Mouse (Mus musculus) MEL (cell line): ENCODE data around the gene Man2b2.

Experiments
- CTCF ChIP-seq, 3 experiments: IDR thresholded peaks in 2 of 3; conservative IDR thresholded peaks in 1 of 3; 2 replicates each; pipeline ENCODE4 v1.5.1; 2011 to 2012; ENCODE audit warnings: low read length in 3 of 3, low read depth in 2 of 3, mild to moderate bottlenecking in 2 of 3, improper control_type of control experiment in 1 of 3, inconsistent platforms in 1 of 3, mixed read lengths in 1 of 3, moderate library complexity in 1 of 3; ENCODE audit not compliant: control insufficient read depth in 1 of 3, insufficient read depth in 1 of 3, poor library complexity in 1 of 3, severe bottlenecking in 1 of 3
- POLR2AphosphoS2 ChIP-seq: IDR thresholded peaks from 2 replicates; pipeline ENCODE4 v1.6.1; 2011; ENCODE audit warnings: low read length, improper control_type of control experiment

DNA sequence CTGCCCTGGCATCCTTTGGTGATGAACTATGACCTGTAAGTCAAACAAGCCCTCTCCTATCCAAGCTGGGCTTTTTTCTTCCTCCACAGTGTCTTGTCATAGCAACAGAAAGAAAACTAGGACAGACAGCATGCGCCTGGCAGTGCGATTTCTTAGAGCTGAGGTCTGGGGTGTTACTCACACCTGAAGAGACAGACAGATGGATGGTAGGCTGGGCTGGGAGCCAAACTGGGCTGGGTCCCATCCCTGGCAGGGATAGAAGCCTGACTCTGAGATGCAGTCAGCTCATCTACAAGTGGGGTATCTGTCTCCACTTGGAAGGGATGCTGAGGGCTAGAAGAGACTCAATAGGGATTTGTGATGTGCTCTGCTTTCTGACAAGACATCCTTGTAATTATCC, 8.6 kb upstream of the Man2b2 start:
- TF ChIP-seq CTCF (IDR thresholded peaks at IDR 0.05 in 2 of 3, conservative IDR thresholded peaks at IDR 0.05 in 1 of 3; ENCODE audit: control insufficient read depth in 1 of 3, insufficient read depth in 1 of 3, low read depth in 2 of 3, low read length in 3 of 3, poor library complexity in 1 of 3, severe bottlenecking in 1 of 3) (no peak), POLR2AphosphoS2 (no peak)
